Mouse (Mus musculus): Measurements from ENCODE around the gene Ttf1. TPM values are rescaled to one million over a fixed set of nuclear protein-coding genes. Genes with fewer than 3 reads are reported as not detected.
A peak's percentile ranks its signal among the peaks of the same experiment; 100 is the strongest.

The Ttf1 gene
- polyA plus RNA-seq (2016; fragmentation: Nextera tagmentation; extraction: Ambion mirVana): 13.8 and 15.5 TPM in 2 replicates

DNA sequence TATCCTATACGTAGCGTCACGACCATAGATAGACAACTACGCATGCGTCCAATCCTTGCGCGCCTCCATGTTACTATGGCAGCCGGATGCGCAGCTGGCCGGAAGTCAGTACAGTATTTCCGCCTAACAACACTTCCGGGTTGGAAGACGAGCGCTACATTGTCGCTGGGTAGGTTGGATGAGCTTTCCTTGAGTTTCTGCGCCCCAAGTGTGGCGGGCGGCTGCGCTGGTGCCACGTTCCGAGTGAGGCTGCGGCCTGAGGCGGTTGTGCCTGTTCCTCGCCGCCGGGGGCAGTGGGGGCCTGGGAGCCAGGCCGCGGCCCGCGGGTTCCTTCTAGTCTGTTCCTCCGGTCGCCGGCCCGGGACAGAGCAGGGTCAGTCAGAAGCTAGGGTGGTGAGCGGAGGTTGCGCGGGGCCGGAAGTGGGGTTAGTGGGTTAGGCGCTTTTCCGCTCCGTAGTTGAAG, at the start of gene Ttf1:
Ttf1 (plus strand) TSS at position 128 of the 463 bp plus-strand sequence.
- ATAC-seq (ENCODE audit: low FRiP score, low read depth): peak; percentile 95
- Histone ChIP-seq H3K4me3 (peak within 1 kb of the TSS; percentile 94), H3K9me3 (no peaks in the 10 kb centered on the region), H3K4me1 (peaks cover 11% of the 10 kb centered on the region), H3K27me3 (peaks cover 20% of the 10 kb centered on the region), H3K27ac (replicated peaks) (peak within 1 kb of the TSS; percentile 91), H3K4me2 (replicated peaks) (peak within 1 kb of the TSS; percentile 85), H3K9ac (replicated peaks) (peak within 1 kb of the TSS; percentile 76), H3K36me3 (no peaks in the 10 kb centered on the region)
- WGBS: under 1% methylated on average over 41 of the region's 41 CpGs

- H3K4me2 ChIP-seq (replicated peaks): no peak overlapping the region
- H3K27ac ChIP-seq (replicated peaks): no peak overlapping the region
- no peak overlapping the region for H3K4me3 ChIP-seq
- WGBS: 89% methylated on average over 5 of the region's 5 CpGs
- peaks cover 39% of the 10 kb centered on the region for H3K27me3 ChIP-seq
- no peak overlapping the region for H3K9ac ChIP-seq (replicated peaks)
- no peaks in the 10 kb centered on the region for H3K36me3 ChIP-seq
- H3K9me3 ChIP-seq: no peaks in the 10 kb centered on the region
- peaks cover 25% of the 10 kb centered on the region for H3K4me1 ChIP-seq
- ATAC-seq (ENCODE audit: low FRiP score, low read depth): no peak
Observed at GRCm38 (mm10) chr2:29012523-29012922, 47.5 kb upstream of the Ttf1 start.

GRCm38 (mm10) chr2:29016599-29017587, 43.2 kb upstream of the Ttf1 start:
- H3K4me2 ChIP-seq (replicated peaks): peak overlapping the region; percentile 35
- no peak overlapping the region for H3K4me3 ChIP-seq
- whole genome bisulfite sequencing: 50% methylated on average over 27 of the region's 27 CpGs
- peaks cover 16% of the 10 kb centered on the region for H3K4me1 ChIP-seq
- peak; percentile 68 for ATAC-seq (ENCODE audit: low FRiP score, low read depth)
- H3K27me3 ChIP-seq: peaks cover 34% of the 10 kb centered on the region
- H3K27ac ChIP-seq (replicated peaks): peak overlapping the region; percentile 72
- 0 out of 2 replicates have a peak overlapping the region, but pooled peaks have one; percentile 29 for H3K9ac ChIP-seq (replicated peaks)
- H3K36me3 ChIP-seq: no peaks in the 10 kb centered on the region
- H3K9me3 ChIP-seq: no peaks in the 10 kb centered on the region

DNA sequence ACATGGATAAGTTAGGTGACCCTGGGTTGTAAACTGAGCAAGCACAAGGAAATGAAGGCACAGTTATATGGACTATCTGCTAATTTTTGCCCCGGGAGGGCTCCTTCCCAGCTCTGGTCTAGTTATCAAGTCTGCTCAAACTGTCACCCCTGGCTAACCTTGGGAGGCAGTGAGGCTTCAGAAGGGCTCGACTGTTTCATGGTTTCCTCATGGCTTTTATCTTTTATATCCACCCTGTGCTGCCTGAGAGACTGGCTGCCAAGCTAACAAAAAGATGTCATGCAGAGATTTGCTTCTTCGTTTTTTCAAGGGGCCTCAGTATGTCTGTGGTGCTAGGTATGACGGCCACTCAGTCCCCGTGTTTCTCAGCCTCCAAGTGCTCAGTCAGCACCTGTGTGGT, 41.4 kb upstream of the Ttf1 start:
- no peaks in the 10 kb centered on the region for H3K36me3 ChIP-seq
- H3K9me3 ChIP-seq: no peaks in the 10 kb centered on the region
- ATAC-seq (ENCODE audit: low FRiP score, low read depth): no peak
- peaks cover 16% of the 10 kb centered on the region for H3K4me1 ChIP-seq
- peaks cover 41% of the 10 kb centered on the region for H3K27me3 ChIP-seq
- H3K9ac ChIP-seq (replicated peaks): no peak overlapping the region
- no peak overlapping the region for H3K4me3 ChIP-seq
- no peak overlapping the region for H3K4me2 ChIP-seq (replicated peaks)
- WGBS: 54% methylated on average over 5 of the region's 5 CpGs
- no peak overlapping the region for H3K27ac ChIP-seq (replicated peaks)

- Histone ChIP-seq H3K4me1 (peaks cover 14% of the 10 kb centered on the region), H3K27ac (replicated peaks) (no peak overlapping the region), H3K4me2 (replicated peaks) (no peak overlapping the region), H3K9ac (replicated peaks) (no peak overlapping the region), H3K36me3 (no peaks in the 10 kb centered on the region), H3K9me3 (no peaks in the 10 kb centered on the region), H3K27me3 (peaks cover 34% of the 10 kb centered on the region; the same call in 1 of the 2 replicates), H3K4me3 (no peak overlapping the region)
- 73% methylated on average over 17 of the region's 17 CpGs for WGBS
- ATAC-seq (ENCODE audit: low FRiP score, low read depth): no peak
Observed at GRCm38 (mm10) chr2:29021025-29021424, 39.0 kb upstream of the Ttf1 start.

GRCm38 (mm10) chr2:29023001-29023400, 37.1 kb upstream of the Ttf1 start:
- no peak overlapping the region for H3K27ac ChIP-seq (replicated peaks)
- ATAC-seq (ENCODE audit: low FRiP score, low read depth): no peak
- peaks cover 33% of the 10 kb centered on the region; the same call in 1 of the 2 replicates for H3K27me3 ChIP-seq
- H3K36me3 ChIP-seq: no peaks in the 10 kb centered on the region
- H3K4me2 ChIP-seq (replicated peaks): no peak overlapping the region
- no peak overlapping the region for H3K9ac ChIP-seq (replicated peaks)
- no peaks in the 10 kb centered on the region for H3K4me1 ChIP-seq
- H3K4me3 ChIP-seq: no peak overlapping the region
- WGBS: 95% methylated on average over 7 of the region's 7 CpGs
- no peaks in the 10 kb centered on the region for H3K9me3 ChIP-seq

GRCm38 (mm10) chr2:29025284-29025683, 34.8 kb upstream of the Ttf1 start:
- ATAC-seq (ENCODE audit: low FRiP score, low read depth): no peak
- WGBS: 89% methylated on average over 5 of the region's 5 CpGs

GRCm38 (mm10) chr2:29030048-29030734, 29.9 kb upstream of the Ttf1 start:
- Histone ChIP-seq H3K9ac (replicated peaks) (no peak overlapping the region), H3K27ac (replicated peaks) (0 out of 2 replicates have a peak overlapping the region, but pooled peaks have one; percentile 20), H3K4me1 (peaks cover 32% of the 10 kb centered on the region), H3K9me3 (no peaks in the 10 kb centered on the region), H3K4me2 (replicated peaks) (no peak overlapping the region), H3K4me3 (no peak overlapping the region), H3K36me3 (no peaks in the 10 kb centered on the region), H3K27me3 (peaks cover 51% of the 10 kb centered on the region)
- 58% methylated on average over 20 of the region's 20 CpGs for WGBS
- ATAC-seq (ENCODE audit: low FRiP score, low read depth): no peak

More at GRCm38 (mm10) chr2:29025284-29025683, 34.8 kb upstream of the Ttf1 start:
- Histone ChIP-seq H3K4me2 (replicated peaks) (no peak overlapping the region), H3K4me1 (peaks cover 6% of the 10 kb centered on the region), H3K9me3 (no peaks in the 10 kb centered on the region), H3K9ac (replicated peaks) (no peak overlapping the region), H3K27ac (replicated peaks) (no peak overlapping the region), H3K36me3 (no peaks in the 10 kb centered on the region), H3K27me3 (peaks cover 32% of the 10 kb centered on the region), H3K4me3 (no peak overlapping the region)

DNA sequence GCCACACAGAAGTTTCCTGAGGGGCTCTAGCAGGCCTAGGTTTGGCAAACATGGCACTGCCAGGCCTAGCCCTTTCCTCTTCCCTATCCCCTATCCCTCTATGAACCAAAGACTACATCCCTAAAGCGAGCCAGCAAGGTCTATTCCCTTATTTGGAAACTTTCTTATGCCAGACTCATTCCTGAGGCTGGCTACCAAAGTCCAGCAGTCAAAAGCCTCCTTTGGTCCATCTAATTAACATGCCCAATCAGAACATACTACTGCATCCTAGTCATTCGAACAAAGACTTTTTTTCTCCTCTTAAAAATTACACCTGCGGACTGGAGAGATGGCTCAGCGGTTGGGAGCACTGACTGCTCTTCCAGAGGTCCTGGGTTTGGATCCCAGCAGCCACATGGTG, 28.1 kb upstream of the Ttf1 start:
- H3K4me1 ChIP-seq: peaks cover 32% of the 10 kb centered on the region
- H3K4me2 ChIP-seq (replicated peaks): no peak overlapping the region
- no peak overlapping the region for H3K4me3 ChIP-seq
- H3K9ac ChIP-seq (replicated peaks): no peak overlapping the region
- peaks cover 60% of the 10 kb centered on the region for H3K27me3 ChIP-seq
- no peaks in the 10 kb centered on the region for H3K36me3 ChIP-seq
- WGBS: 87% methylated on average over 4 of the region's 4 CpGs
- no peak overlapping the region for H3K27ac ChIP-seq (replicated peaks)
- ATAC-seq (ENCODE audit: low FRiP score, low read depth): no peak
- no peaks in the 10 kb centered on the region for H3K9me3 ChIP-seq

- H3K36me3 ChIP-seq: no peaks in the 10 kb centered on the region
- no peak overlapping the region for H3K4me3 ChIP-seq
- peaks cover 34% of the 10 kb centered on the region for H3K4me1 ChIP-seq
- H3K9me3 ChIP-seq: no peaks in the 10 kb centered on the region
- H3K9ac ChIP-seq (replicated peaks): no peak overlapping the region
- H3K27ac ChIP-seq (replicated peaks): peak overlapping the region; percentile 20; the same call in 1 of the 2 replicates
- no peak for ATAC-seq (ENCODE audit: low FRiP score, low read depth)
- peaks cover 79% of the 10 kb centered on the region for H3K27me3 ChIP-seq
- WGBS: 29% methylated on average over 20 of the region's 20 CpGs
- H3K4me2 ChIP-seq (replicated peaks): no peak overlapping the region
Observed at GRCm38 (mm10) chr2:29034542-29035475, 25.3 kb upstream of the Ttf1 start.

GRCm38 (mm10) chr2:29035698-29036097, 24.4 kb upstream of the Ttf1 start:
- Histone ChIP-seq H3K9ac (replicated peaks) (no peak overlapping the region), H3K27me3 (peaks cover 70% of the 10 kb centered on the region), H3K9me3 (no peaks in the 10 kb centered on the region), H3K4me1 (peaks cover 34% of the 10 kb centered on the region), H3K27ac (replicated peaks) (no peak overlapping the region), H3K4me2 (replicated peaks) (no peak overlapping the region), H3K4me3 (no peak overlapping the region), H3K36me3 (no peaks in the 10 kb centered on the region)
- 50% methylated on average over 8 of the region's 8 CpGs for WGBS
- no peak for ATAC-seq (ENCODE audit: low FRiP score, low read depth)

Measured in midbrain, embryonic 12.5 days (tissue).